Mouse (Mus musculus) CD4-positive helper T cell, adult 2 months (primary cell): ENCODE measurements at regions not wholly inside any gene's neighbourhood (a gene's known extent, or its start where the extent isn't known, plus 50 kb on each side); places are given as distances from the start of the nearest gene placed in this dataset.

Experiments used
- DNase-seq: peaks from one replicate; pipeline ENCODE4 v3.0.0-alpha.2; 2012; ENCODE audit warnings: low read depth, missing footprints, low spot score

DNA sequence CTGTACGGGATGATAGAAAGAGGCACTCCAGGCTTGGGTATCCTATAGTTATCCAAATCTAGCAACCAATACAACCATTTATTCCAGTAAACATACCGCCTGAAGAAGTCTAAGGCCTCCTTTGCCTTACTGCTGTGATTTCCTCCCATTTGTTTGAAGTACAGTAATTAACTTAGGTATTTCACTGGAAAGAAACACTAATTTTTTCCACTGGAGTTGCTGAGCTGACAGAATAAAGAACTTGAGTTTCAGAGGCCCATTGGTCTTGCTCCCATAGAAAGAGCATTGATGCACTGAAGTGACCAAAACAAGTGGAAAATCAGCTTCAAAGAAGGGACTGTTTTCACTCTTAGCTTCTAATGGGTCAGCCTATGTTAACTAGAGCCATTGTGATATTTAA, 1100.8 kb upstream of the Gm7489 start:
- no peak for DNase-seq

DNA sequence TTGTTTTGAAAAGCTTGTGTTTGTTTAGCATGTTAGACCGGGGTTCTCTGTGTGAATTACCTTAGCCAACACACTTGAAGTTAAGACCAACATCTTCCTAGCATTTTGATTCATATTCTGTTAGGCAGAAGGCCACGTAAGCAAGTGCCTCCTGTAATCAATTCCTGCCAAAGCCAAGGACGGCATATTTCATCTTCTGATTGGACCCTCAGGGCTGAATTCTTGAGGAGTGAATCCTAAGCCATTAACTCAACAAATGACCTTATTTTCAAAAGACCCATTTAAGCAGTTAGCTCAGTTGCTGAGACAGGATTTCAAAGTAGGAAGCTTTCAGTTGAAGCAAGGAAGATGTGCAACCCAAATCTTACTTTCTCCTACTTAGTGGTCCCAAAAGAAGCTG, 1099.5 kb upstream of the Gm7489 start:
- DNase-seq, result no peak

DNA sequence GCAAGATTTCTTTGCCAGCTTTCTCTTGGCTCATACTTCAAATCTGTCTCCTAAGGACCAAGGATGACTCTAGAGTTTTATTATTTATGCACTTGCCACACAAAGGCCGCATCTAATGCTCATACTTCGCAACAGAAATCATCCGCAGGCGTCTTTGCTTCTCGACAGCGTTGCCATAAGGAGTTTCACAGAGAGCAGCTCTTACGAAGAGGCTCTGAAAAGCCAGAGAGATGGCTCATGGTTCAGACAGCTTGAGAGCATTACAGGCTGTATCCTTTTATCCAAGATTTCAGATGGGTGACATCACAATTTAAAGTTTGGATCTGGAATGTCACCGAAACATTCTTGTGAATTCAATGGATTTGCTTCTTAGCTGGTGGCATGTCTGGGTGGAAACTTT, 1098.7 kb upstream of the Gm7489 start:
- DNase-seq, result no peak

DNA sequence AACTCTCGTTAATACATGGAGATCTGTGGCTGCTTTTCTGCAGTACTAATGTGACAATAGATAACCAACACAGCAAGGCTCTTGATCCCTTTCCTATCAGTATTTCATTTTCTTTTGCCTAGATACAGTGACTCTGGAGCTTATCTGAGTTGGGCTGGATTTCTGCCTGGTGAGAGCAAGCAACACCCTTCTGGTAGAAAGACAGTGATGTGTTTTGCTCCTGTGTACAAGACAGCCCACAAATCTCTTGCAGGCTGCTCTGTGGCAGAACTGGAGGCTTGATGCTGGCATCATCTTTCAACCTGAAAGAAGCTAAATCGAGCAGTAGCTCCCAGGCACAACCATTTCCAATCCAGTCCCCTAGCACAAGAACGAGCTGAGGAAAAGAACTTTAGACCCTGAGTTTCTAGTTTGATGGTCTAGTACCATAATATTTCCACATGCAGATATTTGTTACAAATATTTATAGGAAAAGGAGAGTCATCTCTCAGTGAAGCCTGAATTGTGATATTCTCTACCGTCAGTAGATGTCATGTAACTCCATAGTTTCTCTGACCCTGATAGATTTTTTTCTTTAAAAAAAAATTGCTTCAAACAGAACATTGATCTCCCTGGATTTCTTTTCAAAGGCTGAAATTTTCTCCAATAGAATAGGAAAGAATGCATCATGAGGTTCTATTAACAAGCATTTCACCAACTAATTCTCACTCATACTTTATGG, 1079.1 kb upstream of the Gm7489 start:
- no peak for DNase-seq

DNA sequence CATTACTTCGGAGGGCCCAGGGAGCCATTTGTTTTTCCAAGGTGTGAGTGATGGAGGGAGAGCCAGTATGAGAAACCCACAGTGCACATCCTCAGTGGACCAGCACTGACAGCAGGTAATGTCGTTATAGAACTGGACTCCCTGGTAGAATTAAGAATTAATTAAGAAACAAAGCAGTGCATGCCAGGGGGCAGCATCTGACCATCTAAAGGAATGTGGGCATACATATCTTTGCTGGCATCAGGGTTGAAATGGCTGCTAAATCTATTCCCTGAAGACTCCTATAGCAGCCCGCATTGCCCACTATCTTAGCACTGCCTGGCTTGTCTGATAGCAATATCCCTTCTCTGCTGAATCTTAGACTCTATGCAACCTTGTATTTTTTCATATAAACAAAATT, 1076.1 kb upstream of the Gm7489 start:
- peak; percentile 21 for DNase-seq

DNA sequence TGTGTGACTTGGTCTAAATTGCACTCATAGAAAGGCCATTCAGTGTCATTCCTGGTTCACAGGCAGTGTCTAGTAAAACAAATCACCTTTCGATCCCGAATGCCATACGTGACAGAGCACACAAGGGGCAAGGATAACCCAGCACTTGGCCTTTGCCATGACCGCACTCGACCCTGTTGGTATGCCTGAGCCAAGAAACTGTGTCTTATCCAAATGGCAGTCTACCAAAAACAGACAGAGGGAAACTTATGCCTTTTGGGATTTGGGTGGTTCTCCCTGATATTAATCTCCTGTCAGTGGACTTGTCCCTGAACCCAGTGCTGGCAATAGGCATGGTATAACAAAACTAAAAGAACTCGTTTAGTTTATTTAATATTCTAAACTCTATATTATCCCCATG, 1063.9 kb upstream of the Gm7489 start:
- DNase-seq, result no peak

DNA sequence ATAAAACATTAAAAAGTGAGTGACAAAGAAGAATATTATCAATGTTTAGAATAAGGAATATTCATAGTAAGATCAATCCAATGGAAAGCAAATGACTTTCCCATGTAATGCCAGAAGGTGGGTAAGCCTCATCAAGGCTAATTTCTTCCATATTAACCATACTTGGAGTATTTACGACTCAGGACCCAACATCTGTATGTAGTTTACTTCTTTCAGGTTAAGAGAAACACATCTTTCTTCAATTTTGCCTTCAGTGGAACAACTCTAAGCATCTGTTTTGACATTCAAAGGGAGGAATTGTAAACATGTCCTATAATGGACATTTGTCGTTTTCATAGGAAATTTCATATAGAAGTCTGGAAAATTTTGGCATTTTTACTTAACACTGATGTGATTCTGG, 1047.8 kb upstream of the Gm7489 start:
- DNase-seq, result no peak

DNA sequence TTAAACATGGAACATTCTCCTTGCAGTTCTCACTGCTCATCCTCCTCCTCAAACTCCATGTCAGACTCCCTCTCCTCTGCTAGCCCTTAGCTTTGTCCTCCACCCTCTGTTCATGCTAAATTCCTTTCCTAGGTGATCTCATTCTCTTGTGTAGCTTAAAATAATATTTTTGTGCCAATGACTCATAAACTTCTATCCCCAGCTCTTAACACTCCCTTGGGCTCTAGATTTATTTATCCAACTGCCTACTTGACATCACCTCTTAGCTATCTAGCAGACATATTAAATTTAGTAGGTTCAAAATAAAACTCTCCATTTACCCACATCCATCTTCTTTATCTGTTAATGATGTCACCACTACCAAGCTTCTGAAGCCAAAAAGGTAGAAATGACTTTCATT, 1036.6 kb upstream of the Gm7489 start:
- no peak for DNase-seq

DNA sequence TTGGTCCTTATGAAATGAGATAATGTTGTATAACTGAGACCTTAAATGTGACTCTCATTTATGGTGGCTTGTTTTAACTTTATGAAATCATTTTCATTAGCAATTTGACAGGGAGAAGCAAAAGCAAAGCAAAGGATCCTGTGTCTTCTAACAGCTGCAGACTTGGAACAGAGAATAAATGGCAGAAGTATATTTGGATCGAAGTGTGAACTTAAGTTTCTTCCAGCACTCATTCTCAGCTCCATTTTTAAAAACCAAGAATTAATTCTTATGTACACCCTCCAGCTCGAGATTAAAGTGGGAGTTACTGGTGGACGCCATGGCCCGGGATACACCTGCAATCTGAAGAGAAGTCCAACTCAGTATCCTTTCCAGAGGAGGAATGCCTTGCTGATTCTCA, 1026.0 kb upstream of the Gm7489 start:
- no peak for DNase-seq

DNA sequence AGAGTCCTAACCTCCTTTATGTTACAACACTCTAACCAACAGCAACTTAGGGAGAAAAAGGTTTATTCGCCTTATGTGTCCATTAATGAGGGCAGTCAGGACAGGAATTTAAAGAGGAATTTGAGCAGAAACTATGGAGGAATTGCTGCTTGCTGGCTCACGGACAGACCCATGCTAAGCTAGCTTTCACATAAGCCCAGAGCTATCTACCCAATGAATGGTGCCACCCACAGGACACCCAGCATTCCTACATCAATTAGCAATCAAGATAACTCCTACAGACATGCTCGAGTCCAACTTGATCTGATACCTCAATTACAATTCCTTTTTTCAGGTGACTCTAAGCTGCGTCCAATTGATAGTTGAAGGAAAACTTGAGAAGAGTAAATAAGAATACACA, 1021.2 kb upstream of the Gm7489 start:
- DNase-seq, result no peak

DNA sequence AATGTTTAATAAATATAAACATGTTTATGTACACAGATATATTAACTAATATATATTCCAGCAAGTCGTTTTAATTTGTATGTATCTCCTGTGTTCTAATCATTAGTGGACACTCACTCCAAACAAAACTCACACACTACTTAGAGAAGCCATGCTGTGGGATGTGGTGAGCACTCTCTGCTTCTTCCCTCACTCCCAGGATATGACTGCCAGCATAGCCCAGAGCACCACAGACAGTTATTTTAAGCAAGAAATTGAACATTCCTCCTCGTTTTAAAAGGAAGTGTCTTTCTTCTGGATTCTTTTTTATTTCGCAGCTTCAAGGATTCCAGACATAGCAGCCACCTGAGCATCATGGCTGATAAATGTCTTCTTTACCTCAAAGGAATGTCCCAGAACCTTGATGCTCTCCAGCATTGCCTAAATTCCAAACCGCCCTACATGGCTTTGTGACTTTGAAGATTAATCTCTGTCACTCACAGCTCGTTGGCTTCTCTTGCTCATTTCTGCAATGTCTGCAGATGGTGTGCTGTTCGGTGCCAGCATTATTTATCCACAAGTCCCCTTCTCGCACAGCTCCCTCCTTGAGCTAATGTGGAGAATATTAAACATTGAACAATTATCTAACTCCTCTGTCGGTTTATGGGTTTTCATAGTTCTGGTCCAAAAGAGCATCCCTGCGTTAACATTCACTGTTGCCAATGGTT, 992.3 kb upstream of the Gm7489 start:
- no peak for DNase-seq

DNA sequence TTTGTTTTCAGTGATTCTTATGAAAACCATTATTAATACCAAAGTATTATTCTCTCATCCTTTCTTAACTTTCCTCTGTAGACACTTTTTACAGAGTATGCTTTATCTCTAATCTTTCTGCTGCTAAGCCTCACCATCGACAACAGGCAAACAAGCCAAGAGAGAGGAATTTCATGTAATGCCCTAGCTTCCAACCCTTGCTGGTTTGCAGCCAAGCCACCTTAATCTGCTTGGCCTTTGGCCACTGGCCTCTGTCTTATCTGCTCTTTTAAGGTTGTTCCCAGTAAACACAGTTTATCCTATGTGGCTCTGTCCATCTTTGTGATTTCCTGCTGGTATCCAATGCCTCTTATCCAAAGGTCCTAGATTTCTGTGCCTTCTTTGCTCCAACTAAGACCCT, 986.6 kb upstream of the Gm7489 start:
- no peak for DNase-seq

DNA sequence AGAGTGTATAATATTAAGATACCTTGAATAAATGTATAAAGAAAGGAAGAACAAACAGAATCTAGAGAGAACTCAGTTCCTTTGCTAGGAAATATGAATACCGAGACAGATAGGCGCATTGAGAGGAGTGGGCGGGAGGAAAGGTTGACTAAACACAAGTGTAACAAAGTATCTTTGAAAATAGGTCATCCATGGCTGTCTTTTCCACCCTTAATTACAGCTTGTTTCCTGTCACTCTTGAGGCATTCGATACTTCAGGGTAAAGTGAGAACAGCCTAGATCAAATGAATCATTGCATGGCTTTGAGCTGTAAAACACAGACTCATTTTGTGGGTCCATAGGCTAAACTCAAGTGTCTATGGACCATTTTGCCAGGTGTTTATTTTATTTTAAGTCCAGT, 985.3 kb upstream of the Gm7489 start:
- peak; percentile 44 for DNase-seq

DNA sequence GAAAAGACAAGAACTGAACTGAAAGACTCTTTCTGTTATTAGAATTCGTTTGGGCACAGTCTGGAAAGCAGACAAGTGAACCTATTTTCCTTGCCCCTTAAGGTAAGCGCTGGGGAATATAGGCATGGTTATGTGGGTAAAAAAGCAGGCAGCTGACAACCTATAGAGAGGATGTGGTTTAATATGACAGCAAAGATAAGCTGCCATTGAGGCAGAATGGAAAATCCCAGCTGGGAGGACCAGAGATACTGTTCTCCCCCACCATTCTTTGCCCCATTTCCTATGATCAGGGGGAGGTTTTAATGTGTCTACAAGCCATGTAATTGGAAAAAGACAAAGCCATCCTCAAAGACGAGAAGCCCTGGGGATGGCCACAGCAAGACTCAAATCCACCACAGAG, 984.9 kb upstream of the Gm7489 start:
- peak; percentile 55 for DNase-seq

DNA sequence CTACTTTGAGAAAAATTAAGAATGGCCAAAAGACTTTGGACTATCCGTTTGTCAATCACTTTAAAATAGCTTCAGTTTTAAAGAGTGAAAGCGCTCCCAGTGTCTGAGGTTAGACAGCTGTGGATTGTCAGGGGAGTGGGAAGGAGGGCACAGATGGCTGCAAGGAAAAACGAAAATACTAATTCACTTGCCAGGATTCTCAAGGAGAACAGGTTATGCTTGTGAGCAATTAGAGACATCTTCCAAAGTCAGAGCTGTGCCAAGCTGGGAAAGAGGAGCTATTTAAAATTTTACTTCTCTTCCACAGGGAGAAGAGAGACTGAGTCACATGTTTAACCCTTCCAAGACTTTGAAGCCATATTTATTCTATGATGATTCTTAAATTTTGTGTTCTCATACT, 979.5 kb upstream of the Gm7489 start:
- no peak for DNase-seq

DNA sequence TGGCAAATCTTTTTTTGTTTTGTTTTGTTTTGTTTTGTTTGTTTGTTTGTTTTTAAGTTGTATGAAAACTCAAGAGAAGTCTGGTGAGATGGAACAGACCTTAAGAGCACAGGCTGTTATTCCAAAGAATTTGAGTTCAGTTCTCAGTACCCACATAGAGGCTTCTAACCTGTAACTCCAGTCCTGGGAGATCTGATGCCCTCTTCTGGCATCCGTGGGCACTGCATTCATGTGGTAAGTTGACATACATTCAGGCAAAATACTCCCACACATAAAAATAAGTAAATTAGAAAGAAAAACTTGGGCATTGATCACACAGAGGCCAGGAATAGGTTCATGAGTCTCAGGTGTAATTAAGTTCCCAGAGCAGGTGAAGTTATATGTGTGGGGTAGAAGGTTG, 977.5 kb upstream of the Gm7489 start:
- DNase-seq, result no peak

DNA sequence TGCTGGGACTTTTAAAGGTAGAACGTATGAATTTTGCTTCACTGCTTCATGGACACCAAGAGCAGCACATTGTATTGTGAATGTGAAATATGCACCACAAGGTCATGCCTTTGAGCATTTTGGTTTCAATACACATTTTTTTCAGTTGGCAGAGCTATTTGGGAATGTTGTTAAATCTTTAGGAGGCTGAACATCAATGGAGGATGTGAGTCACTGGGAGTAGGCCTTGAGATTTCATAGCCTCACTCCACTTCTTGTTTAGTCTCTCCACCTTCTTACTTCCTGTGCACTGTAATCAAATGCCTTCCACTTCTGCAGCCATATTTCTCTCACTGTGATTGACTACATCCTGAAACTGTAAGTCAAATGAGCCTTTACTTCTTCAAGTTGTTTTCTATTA, 962.4 kb upstream of the Gm7489 start:
- no peak for DNase-seq

DNA sequence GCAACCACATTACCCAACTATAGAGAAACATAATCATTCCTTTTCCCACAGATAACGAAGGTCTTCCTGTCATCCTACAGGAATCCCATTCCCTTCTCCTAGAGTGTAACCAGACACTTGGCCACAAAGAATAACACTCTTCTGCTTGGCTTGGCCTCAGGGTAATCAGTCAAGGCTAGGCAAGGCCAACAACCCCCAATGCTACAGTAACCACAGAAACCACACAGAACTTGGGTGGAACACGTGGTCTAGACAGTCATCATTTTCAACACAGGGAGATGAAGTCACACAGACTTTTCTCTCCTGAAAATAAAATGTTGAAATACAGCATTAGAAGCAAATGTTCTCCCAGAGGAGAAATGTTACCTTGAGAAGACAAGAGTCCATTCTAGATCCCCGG, 956.3 kb upstream of the Gm7489 start:
- peak; percentile 24 for DNase-seq

DNA sequence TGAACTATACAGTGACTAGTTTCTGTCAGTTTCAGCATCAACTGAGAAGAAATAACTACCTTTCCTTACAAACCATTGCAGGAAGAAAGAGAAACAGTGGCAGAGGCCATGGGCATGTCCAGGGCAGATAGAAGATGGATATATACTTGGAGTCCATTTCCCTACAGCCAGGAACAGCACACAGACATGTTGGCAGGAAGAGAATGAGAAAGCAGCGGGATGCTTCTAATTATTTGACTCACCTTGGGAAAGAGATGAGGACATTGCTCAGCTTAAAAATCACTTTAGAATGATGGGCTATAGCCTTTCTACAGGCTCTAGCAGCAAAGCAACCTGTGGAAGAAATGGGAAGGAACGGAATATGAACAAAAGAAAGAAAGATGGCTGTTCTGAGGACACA, 947.6 kb upstream of the Gm7489 start:
- DNase-seq, result no peak

DNA sequence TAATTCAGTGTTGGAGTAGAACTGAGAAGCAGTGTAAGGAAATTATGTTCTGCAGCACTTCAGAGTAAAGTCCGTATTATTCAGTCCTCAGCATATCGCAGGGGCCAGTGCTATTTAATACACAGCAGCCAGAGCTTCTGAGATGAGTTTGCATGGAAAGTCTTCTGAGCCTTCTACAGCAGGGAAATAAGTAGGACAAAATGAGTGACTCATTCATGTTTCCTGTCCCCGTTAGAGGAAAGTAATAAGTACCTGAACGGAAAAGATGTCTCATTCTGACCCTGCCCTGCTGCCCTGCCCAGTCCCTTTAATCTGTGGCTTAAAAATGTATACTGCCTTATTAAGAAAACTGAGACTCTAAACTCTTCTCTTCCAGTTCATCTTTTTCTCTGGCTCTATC, 940.1 kb upstream of the Gm7489 start:
- peak; percentile 45 for DNase-seq

DNA sequence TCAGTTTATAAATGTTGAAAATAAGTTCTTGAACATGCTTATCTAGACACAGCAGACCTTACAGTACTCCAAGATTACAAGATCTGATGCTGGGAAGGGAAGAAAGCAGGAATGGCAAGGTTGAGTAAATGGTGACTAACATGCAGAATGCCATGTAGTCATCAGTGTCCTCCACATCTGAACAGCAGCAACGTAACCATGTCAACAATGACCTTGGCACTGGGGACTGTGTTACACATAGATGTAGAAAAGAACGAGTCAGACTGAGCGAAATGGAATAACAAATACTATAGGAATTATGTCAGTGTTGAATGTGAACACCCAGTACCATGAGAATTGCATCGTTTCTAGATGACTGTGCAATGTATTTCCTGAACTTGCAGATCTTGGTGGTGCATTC, 936.5 kb upstream of the Gm7489 start:
- no peak for DNase-seq

DNA sequence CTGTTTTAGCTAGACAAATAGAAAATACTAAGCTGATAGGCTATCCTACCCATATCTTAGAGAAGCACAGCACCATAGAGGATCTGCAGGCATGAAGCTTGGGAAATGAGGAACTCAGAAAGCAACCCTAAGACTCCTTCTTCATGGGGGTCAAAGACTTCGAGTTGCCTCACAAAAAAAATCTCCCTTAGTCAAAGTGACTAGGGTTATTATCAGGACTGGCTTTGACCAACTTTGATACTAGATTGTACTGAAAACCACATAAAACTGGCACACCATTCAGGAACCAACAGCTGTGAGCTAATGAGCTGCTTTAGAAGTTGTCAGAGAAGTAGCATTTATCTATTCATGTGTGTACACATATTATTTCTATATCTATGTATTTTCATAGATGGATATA, 931.2 kb upstream of the Gm7489 start:
- DNase-seq, result no peak

DNA sequence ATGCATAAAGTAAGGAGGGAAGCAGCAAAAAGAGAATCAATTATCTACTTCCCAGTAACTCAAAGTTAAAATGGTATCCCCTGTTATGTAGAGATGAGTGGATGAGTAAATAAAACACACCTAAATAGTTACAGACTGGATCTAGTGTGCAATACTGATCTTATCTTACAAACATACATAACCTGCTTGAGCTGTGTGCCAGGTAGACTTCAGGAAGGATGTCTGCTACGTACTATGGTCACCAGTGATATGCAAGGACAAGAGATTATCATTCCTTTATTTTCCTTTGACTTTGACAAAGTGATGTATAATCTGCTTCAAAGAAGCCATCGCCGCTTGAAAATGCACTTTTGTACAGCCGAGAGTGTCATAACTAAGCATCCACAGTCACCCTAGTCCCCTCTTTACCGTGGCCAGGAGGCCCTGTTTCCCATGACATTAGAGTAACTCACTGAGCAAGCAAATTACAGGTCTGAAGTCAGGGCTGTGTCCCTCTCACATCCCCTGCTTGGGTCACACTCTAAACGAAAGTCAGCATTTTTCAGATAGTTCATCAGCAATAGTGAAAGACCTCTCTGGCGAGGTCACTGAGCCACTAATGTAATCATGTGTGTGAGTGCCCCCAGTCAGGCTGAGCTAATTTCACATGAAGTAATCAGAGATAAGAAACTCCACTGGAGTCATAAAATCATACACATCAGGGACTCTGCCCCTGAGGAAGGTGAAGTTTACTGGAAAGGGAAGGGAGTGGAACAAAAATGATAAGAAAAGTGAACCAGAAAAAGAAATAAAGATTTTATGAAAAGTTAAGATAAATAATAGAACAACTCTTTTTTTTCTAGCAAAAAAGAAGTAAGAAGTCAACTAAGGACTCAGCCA, 929.8 kb upstream of the Gm7489 start:
- no peak for DNase-seq
